Mouse (Mus musculus) stomach, embryonic 16.5 days (tissue): Measurements from ENCODE around the gene Galnt17. TPM values are rescaled to one million over a fixed set of nuclear protein-coding genes. Genes with fewer than 3 reads are reported as not detected.

Experiments used
- ATAC-seq: fragments of 200-750 bp; cut with Nextera tagmentation; 2 replicates; pipeline ENCODE4 v1.8.0; 2017; ENCODE audit warnings: moderate number of reproducible peaks, moderate TSS enrichment; ENCODE audit not compliant: insufficient read depth, low FRiP score
- H3K27ac ChIP-seq: fragments of 300-500 bp; sonication (generic); 2 replicates; pipeline ENCODE4 v1.5.1; 2014; ENCODE audit warnings: low read length
- H3K27me3 ChIP-seq: fragments of 300-500 bp; sonication (generic); 2 replicates; pipeline ENCODE4 v1.6.1; 2014; ENCODE audit warnings: low read length, control low read depth, mixed read lengths; ENCODE audit not compliant: control insufficient read depth, insufficient read depth
- H3K36me3 ChIP-seq: fragments of 300-500 bp; sonication (generic); 2 replicates; pipeline ENCODE4 v1.6.1; 2014; ENCODE audit warnings: low read length; ENCODE audit not compliant: control insufficient read depth, insufficient read depth
- H3K4me1 ChIP-seq: fragments of 300-500 bp; sonication (generic); 2 replicates; pipeline ENCODE4 v1.6.1; 2014; ENCODE audit warnings: low read length, control low read depth, mixed read lengths; ENCODE audit not compliant: control insufficient read depth, insufficient read depth
- H3K4me2 ChIP-seq: fragments of 300-500 bp; sonication (generic); 2 replicates; pipeline ENCODE4 v1.6.1; 2014; ENCODE audit warnings: low read depth, low read length, mixed read lengths
- H3K4me3 ChIP-seq: fragments of 300-500 bp; sonication (generic); replicated peaks from 2 replicates; pipeline ENCODE4 v1.5.1; 2014; ENCODE audit warnings: mild to moderate bottlenecking, low read length
- H3K9ac ChIP-seq: fragments of 300-500 bp; sonication (generic); 2 replicates; pipeline ENCODE4 v1.6.1; 2014; ENCODE audit warnings: low read length
- H3K9me3 ChIP-seq: fragments of 300-500 bp; sonication (generic); replicated peaks from 2 replicates; pipeline ENCODE4 v1.6.1; 2016; ENCODE audit warnings: low read length, control low read depth; ENCODE audit not compliant: control insufficient read depth
- WGBS: fragments of 180-500 bp; shearing (Covaris S2); extraction: QIAGEN DNeasy Blood & Tissue Kit; methylation state at CpG from one replicate; pipeline ENCODE4 v1.1.7; 2014; 5-methylcytosine and 5-hydroxymethylcytosine counted together
- polyA plus RNA-seq: library from polyadenylated mRNA; unstranded; fragments of >200 nt; fragmentation: Nextera tagmentation; extraction: Ambion mirVana; gene quantifications from 2 replicates; pipeline ENCODE4 v1.2.1, GENCODE M21; 2015

Galnt17 gene
- 1.1 and 1.3 TPM in 2 replicates for polyA plus RNA-seq

GRCm38 (mm10) chr5:131308397-131308796 lies at the start of gene Galnt17:
Gene Galnt17 (minus strand): TSS chr5:131308497.
- Histone ChIP-seq H3K4me2 (peak within 1 kb of the TSS; percentile 79), H3K4me3 (peak within 1 kb of the TSS; percentile 64), H3K36me3 (no peaks in the 10 kb centered on the region), H3K4me1 (peaks cover 7% of the 10 kb centered on the region), H3K27ac (peak within 1 kb of the TSS; percentile 35), H3K9ac (peak within 1 kb of the TSS; percentile 66), H3K9me3 (no peaks in the 10 kb centered on the region), H3K27me3 (peaks cover 27% of the 10 kb centered on the region)
- no peak for ATAC-seq
- WGBS = 38% methylated on average over 3 of the region's 3 CpGs

GRCm38 (mm10) chr5:131334536-131334935 lies 26.2 kb upstream of the Galnt17 start:
- Histone ChIP-seq H3K4me1 (no peaks in the 10 kb centered on the region), H3K4me3 (no peak overlapping the region), H3K36me3 (no peaks in the 10 kb centered on the region), H3K4me2 (no peak overlapping the region), H3K9ac (no peak overlapping the region), H3K27ac (no peak overlapping the region), H3K27me3 (no peaks in the 10 kb centered on the region), H3K9me3 (no peaks in the 10 kb centered on the region)
- no peak for ATAC-seq
- 73% methylated on average over 8 of the region's 8 CpGs for WGBS

- WGBS = 37% methylated on average over 3 of the region's 3 CpGs
- Histone ChIP-seq H3K27ac (no peak overlapping the region), H3K9ac (no peak overlapping the region), H3K4me1 (no peaks in the 10 kb centered on the region), H3K9me3 (no peaks in the 10 kb centered on the region), H3K4me2 (no peak overlapping the region), H3K27me3 (no peaks in the 10 kb centered on the region), H3K4me3 (no peak overlapping the region), H3K36me3 (no peaks in the 10 kb centered on the region)
- no peak for ATAC-seq
These were observed 13.0 kb upstream of the Galnt17 start for GRCm38 (mm10) chr5:131321286-131321685.

GRCm38 (mm10) chr5:131319605-131320004 lies 11.3 kb upstream of the Galnt17 start:
- no peaks in the 10 kb centered on the region for H3K36me3 ChIP-seq
- H3K4me1 ChIP-seq = no peaks in the 10 kb centered on the region
- H3K9ac ChIP-seq = no peak overlapping the region
- no peak for ATAC-seq
- H3K4me3 ChIP-seq = no peak overlapping the region
- no peak overlapping the region for H3K4me2 ChIP-seq
- no peaks in the 10 kb centered on the region for H3K9me3 ChIP-seq
- 30% methylated on average over 3 of the region's 3 CpGs for WGBS
- no peaks in the 10 kb centered on the region for H3K27me3 ChIP-seq
- no peak overlapping the region for H3K27ac ChIP-seq

GRCm38 (mm10) chr5:131319141-131319540 lies 10.8 kb upstream of the Galnt17 start:
- Histone ChIP-seq H3K4me1 (no peaks in the 10 kb centered on the region), H3K36me3 (no peaks in the 10 kb centered on the region), H3K4me3 (no peak overlapping the region), H3K27me3 (no peaks in the 10 kb centered on the region), H3K9ac (no peak overlapping the region), H3K27ac (no peak overlapping the region), H3K9me3 (no peaks in the 10 kb centered on the region), H3K4me2 (no peak overlapping the region)
- WGBS = 35% methylated on average over 2 of the region's 2 CpGs
- ATAC-seq = no peak

GRCm38 (mm10) chr5:131315016-131315415 lies 6.7 kb upstream of the Galnt17 start:
- Histone ChIP-seq H3K9ac (no peak overlapping the region), H3K4me3 (no peak overlapping the region), H3K36me3 (no peaks in the 10 kb centered on the region), H3K9me3 (no peaks in the 10 kb centered on the region), H3K4me1 (no peaks in the 10 kb centered on the region), H3K27me3 (no peaks in the 10 kb centered on the region), H3K27ac (no peak overlapping the region), H3K4me2 (no peak overlapping the region)
- WGBS = 74% methylated on average over 4 of the region's 4 CpGs
- no peak for ATAC-seq

GRCm38 (mm10) chr5:131307656-131308151 lies 593 bp downstream of the Galnt17 start:
- H3K36me3 ChIP-seq = no peaks in the 10 kb centered on the region
- peak overlapping the region; percentile 64 for H3K4me3 ChIP-seq
- no peaks in the 10 kb centered on the region for H3K9me3 ChIP-seq
- peak; percentile 86 for ATAC-seq
- peak overlapping the region; percentile 35 for H3K27ac ChIP-seq
- H3K27me3 ChIP-seq = peaks cover 27% of the 10 kb centered on the region
- H3K9ac ChIP-seq = peak overlapping the region; percentile 66
- WGBS = under 1% methylated on average over 36 of the region's 36 CpGs
- H3K4me2 ChIP-seq = peak overlapping the region; percentile 79
- peaks cover 7% of the 10 kb centered on the region for H3K4me1 ChIP-seq

GRCm38 (mm10) chr5:131306908-131307655 lies 1.2 kb downstream of the Galnt17 start:
- Histone ChIP-seq H3K36me3 (no peaks in the 10 kb centered on the region), H3K9ac (peak overlapping the region; percentile 66), H3K27me3 (peaks cover 27% of the 10 kb centered on the region), H3K4me2 (peak overlapping the region; percentile 79), H3K9me3 (no peaks in the 10 kb centered on the region), H3K27ac (peak overlapping the region; percentile 35; the same call in 1 of the 2 replicates), H3K4me3 (peak overlapping the region; percentile 64), H3K4me1 (peaks cover 7% of the 10 kb centered on the region)
- WGBS = under 1% methylated on average over 64 of the region's 64 CpGs
- ATAC-seq = peak; percentile 34

GRCm38 (mm10) chr5:131306321-131306907 lies 1.9 kb downstream of the Galnt17 start:
- ATAC-seq = no peak
- Histone ChIP-seq H3K4me3 (peak overlapping the region; percentile 64), H3K27ac (no peak overlapping the region), H3K9me3 (no peaks in the 10 kb centered on the region), H3K9ac (peak overlapping the region; percentile 66), H3K4me1 (peaks cover 7% of the 10 kb centered on the region), H3K36me3 (no peaks in the 10 kb centered on the region), H3K27me3 (peaks cover 27% of the 10 kb centered on the region), H3K4me2 (peak overlapping the region; percentile 79)
- WGBS = under 1% methylated on average over 39 of the region's 39 CpGs
